Mouse (Mus musculus): ENCODE results near the gene Mfap4. TPM values are rescaled to one million over a fixed set of nuclear protein-coding genes. Genes with fewer than 3 reads are reported as not detected.

Mfap4 gene
- polyA plus RNA-seq, 1 experiment from 2014 or later: 97.0 TPM

DNA sequence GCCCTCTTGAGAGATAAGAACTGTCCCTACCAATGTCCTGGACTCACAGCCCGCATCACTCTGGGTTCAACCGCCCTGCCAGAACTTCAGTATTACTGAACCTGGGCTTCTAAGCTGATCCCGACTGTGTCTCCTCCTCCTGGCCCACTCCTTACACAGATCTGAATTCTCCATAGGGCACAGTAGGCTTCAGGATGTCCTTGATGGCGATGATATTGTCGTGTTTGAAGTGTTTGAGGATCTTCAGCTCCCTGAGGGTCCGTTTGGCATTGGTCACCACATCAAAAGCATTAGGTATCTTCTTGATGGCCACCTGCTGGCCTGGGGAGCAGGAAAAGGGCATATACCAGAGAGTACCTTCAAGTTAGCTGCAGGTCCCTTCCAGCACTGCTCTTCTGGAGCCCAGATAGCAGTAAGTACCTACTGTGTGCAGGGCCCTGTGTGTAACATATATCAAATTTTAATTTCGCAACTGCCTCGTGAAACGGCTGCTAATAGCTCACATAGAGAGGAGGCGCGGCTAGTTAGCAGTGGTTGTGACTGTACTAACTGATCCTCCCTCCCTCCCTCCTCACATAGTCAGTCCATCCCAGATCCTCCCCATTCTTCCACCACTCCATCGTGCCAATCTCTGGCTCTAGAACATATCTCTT lies 7.6 kb downstream of the Mfap4 start:
- ATAC-seq: no peak
- TF ChIP-seq CTCF (IDR thresholded peaks at IDR 0.05; ENCODE audit: low read depth): 0 out of 2 replicates have a peak, but pooled peaks have one; percentile 8
- Histone ChIP-seq H3K9me3 (ENCODE audit: control insufficient read depth) (no peaks in the 10 kb centered on the region), H3K27ac (ENCODE audit: low read depth, low read length) (no peak overlapping the region), H3K36me3 (ENCODE audit: control insufficient read depth, insufficient read depth) (peaks cover 38% of the 10 kb centered on the region), H3K4me2 (replicated peaks; ENCODE audit: low read depth) (peak overlapping the region; percentile 82), H3K4me3 (ENCODE audit: low read depth, low read length) (peak overlapping the region; percentile 90), H3K4me1 (replicated peaks; ENCODE audit: control insufficient read depth, insufficient read depth, low read length) (0 out of 2 replicates have a peak, but pooled peaks cover 13% of the 10 kb centered on the region), H3K9ac (ENCODE audit: low read depth, low read length) (peak overlapping the region; percentile 69), H3K27me3 (replicated peaks; ENCODE audit: control insufficient read depth, insufficient read depth, low read length) (no peaks in the 10 kb centered on the region)
- WGBS: 61% methylated on average over 12 of the region's 12 CpGs

DNA sequence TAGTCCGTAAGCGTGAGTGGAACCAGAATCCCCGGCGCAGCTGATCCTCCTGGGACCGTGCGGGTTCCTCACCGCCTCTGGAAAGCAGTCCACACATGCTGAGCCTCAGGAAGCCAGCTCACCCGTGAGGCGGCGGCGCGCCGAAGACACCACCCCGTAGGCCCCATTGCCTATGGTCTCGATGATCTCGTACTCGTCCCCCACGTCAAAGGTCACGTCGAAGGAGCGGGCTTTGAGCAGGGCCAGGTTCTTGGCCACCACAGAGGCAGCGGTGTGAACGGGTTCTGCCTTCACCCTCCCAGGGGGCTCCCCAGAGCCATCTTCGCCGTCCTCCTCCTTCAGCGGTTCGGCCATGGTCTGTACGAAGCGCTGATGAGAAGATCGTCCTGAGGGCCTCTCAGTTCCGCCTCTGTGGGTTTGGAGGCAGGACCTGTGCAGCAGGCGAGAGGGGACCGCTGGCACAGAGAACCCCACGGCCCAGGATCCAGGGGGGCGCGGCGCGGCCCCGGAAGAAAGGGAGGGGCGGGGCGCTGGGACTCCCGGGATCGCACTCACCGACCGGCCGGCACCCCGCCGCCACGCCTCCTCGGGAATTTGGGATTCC lies 8.4 kb downstream of the Mfap4 start:
- Histone ChIP-seq H3K36me3 (ENCODE audit: control insufficient read depth, insufficient read depth) (peaks cover 31% of the 10 kb centered on the region), H3K9me3 (ENCODE audit: control insufficient read depth) (no peaks in the 10 kb centered on the region), H3K27me3 (replicated peaks; ENCODE audit: control insufficient read depth, insufficient read depth, low read length) (no peaks in the 10 kb centered on the region), H3K4me3 (ENCODE audit: low read depth, low read length) (peak overlapping the region; percentile 90), H3K4me1 (replicated peaks; ENCODE audit: control insufficient read depth, insufficient read depth, low read length) (0 out of 2 replicates have a peak, but pooled peaks cover 13% of the 10 kb centered on the region), H3K4me2 (replicated peaks; ENCODE audit: low read depth) (peak overlapping the region; percentile 82), H3K27ac (ENCODE audit: low read depth, low read length) (peak overlapping the region; percentile 82), H3K9ac (ENCODE audit: low read depth, low read length) (peak overlapping the region; percentile 69)
- WGBS: under 1% methylated on average over 48 of the region's 50 CpGs
- peak; percentile 23; the same call in 1 of the 2 replicates for TF ChIP-seq CTCF (IDR thresholded peaks at IDR 0.05; ENCODE audit: low read depth)
- ATAC-seq: peak; percentile 49

DNA sequence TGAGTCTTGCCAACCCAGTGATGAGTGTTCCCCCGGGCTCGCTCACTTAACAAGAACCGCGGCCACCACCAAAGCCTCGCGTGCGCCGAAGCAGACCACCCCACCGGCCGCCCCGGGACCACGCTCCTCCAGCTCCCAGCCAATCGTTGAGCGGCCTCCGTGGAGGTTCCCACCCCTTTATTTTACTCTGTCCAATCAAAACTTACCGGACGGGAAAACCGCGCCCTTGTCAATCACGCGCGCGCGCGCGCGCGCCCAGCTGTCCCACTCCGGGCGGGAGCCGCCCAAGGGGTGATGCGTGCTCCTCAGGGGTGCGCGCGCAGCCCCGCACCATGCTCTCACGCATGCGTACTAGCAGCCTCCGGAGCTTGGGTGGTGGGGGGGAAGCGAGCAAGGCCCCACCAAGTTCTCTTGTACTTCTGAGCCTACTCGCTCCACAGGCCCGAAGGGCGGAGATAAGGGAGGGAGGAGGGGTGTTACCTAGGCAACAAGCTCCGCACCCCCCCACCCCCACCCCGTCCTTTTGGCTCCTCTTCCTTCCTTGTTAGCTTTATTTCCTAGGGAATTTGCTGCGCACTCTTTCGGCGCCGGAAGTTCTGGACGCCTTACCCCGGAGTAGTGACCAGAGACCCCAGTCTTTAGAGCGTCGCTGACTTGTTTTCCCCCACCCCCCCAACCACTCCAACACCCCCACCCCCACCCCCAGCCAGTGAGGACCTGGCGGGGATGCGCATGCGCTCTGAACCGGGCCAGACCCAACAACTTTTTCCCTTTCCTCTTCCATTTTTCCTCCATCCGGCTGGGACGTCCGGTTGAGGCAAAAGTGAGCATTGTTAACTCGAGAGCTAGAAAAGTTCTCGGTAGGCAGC lies 9.1 kb downstream of the Mfap4 start, which contains the start of gene Mapk7:
Gene Mapk7 (minus strand): TSS at position 278 of the 869 bp plus-strand sequence.
- no peaks in the 10 kb centered on the region for H3K27me3 ChIP-seq (replicated peaks; ENCODE audit: control insufficient read depth, insufficient read depth, low read length)
- H3K9me3 ChIP-seq (ENCODE audit: control insufficient read depth): no peaks in the 10 kb centered on the region
- peak within 1 kb of the TSS; percentile 69 for H3K9ac ChIP-seq (ENCODE audit: low read depth, low read length)
- H3K4me2 ChIP-seq (replicated peaks; ENCODE audit: low read depth): peak within 1 kb of the TSS; percentile 82
- H3K4me1 ChIP-seq (replicated peaks; ENCODE audit: control insufficient read depth, insufficient read depth, low read length): 0 out of 2 replicates have a peak, but pooled peaks cover 13% of the 10 kb centered on the region
- TF ChIP-seq CTCF (IDR thresholded peaks at IDR 0.05; ENCODE audit: low read depth): no peak
- WGBS: under 1% methylated on average over 61 of the region's 62 CpGs
- peak within 1 kb of the TSS; percentile 90 for H3K4me3 ChIP-seq (ENCODE audit: low read depth, low read length)
- peak within 1 kb of the TSS; percentile 82 for H3K27ac ChIP-seq (ENCODE audit: low read depth, low read length)
- ATAC-seq: peak; percentile 96
- H3K36me3 ChIP-seq (ENCODE audit: control insufficient read depth, insufficient read depth): peaks cover 23% of the 10 kb centered on the region

DNA sequence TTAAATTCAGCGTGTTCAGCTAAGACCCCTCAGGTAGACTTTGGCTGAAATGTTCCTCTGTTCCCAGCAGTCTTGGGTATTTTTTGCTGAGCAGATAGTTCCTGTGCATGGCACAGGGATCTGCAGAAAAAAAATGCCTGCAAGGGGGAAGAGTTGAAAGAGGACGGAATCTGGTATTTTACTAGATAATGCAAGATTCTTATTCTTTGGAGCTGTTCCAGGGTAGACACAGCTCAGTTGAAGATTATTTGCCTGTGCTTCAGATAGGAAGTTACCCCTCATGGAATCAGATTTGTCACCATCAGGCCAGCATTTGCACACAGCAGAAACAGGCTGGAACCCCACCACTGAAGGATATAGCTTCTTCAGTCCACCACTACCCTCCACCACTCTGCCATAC lies 10.3 kb downstream of the Mfap4 start:
- Histone ChIP-seq H3K9ac (ENCODE audit: low read depth, low read length) (no peak overlapping the region), H3K27me3 (replicated peaks; ENCODE audit: control insufficient read depth, insufficient read depth, low read length) (no peaks in the 10 kb centered on the region), H3K4me1 (replicated peaks; ENCODE audit: control insufficient read depth, insufficient read depth, low read length) (0 out of 2 replicates have a peak, but pooled peaks cover 13% of the 10 kb centered on the region), H3K9me3 (ENCODE audit: control insufficient read depth) (no peaks in the 10 kb centered on the region), H3K4me3 (ENCODE audit: low read depth, low read length) (no peak overlapping the region), H3K27ac (ENCODE audit: low read depth, low read length) (no peak overlapping the region), H3K4me2 (replicated peaks; ENCODE audit: low read depth) (no peak overlapping the region), H3K36me3 (ENCODE audit: control insufficient read depth, insufficient read depth) (peaks cover 12% of the 10 kb centered on the region)
- no peak for TF ChIP-seq CTCF (IDR thresholded peaks at IDR 0.05; ENCODE audit: low read depth)
- ATAC-seq: no peak
- 83% methylated on average over 2 of the region's 2 CpGs for WGBS

- Histone ChIP-seq H3K36me3 (ENCODE audit: control insufficient read depth, insufficient read depth) (no peaks in the 10 kb centered on the region), H3K4me3 (ENCODE audit: low read depth, low read length) (no peak overlapping the region), H3K9ac (ENCODE audit: low read depth, low read length) (no peak overlapping the region), H3K4me1 (replicated peaks; ENCODE audit: control insufficient read depth, insufficient read depth, low read length) (0 out of 2 replicates have a peak, but pooled peaks cover 13% of the 10 kb centered on the region), H3K27ac (ENCODE audit: low read depth, low read length) (no peak overlapping the region), H3K4me2 (replicated peaks; ENCODE audit: low read depth) (no peak overlapping the region), H3K27me3 (replicated peaks; ENCODE audit: control insufficient read depth, insufficient read depth, low read length) (no peaks in the 10 kb centered on the region), H3K9me3 (ENCODE audit: control insufficient read depth) (no peaks in the 10 kb centered on the region)
- no peak for ATAC-seq
- TF ChIP-seq CTCF (IDR thresholded peaks at IDR 0.05; ENCODE audit: low read depth): no peak
- WGBS: 76% methylated on average over 1 of the region's 1 CpGs
These were observed 12.3 kb downstream of the Mfap4 start for GRCm38 (mm10) chr11:61497490-61497889.

All from intestine, postnatal 0 days (tissue).